Mouse (Mus musculus): ENCODE results near the gene Rev1.

The Rev1 gene

GRCm38 (mm10) chr1:38129501-38130267 lies at the start of gene Rev1:
Rev1 (minus strand) TSS chr1:38129801.
- peak; percentile 84 for DNase-seq (ENCODE audit: low spot score in 2 of 2)

GRCm38 (mm10) chr1:38178929-38179328 lies 49.3 kb upstream of the Rev1 start:
- DNase-seq (ENCODE audit: low spot score in 2 of 2), result no peak

- DNase-seq (ENCODE audit: low spot score in 2 of 2), result no peak
Measured at GRCm38 (mm10) chr1:38176077-38176476, 46.5 kb upstream of the Rev1 start.

GRCm38 (mm10) chr1:38171874-38172273 lies 42.3 kb upstream of the Rev1 start:
- DNase-seq (ENCODE audit: low spot score in 2 of 2), result no peak

- DNase-seq (ENCODE audit: low spot score in 2 of 2), result no peak
Measured at GRCm38 (mm10) chr1:38165696-38166095, 36.1 kb upstream of the Rev1 start.

- no peak for DNase-seq (ENCODE audit: low spot score in 2 of 2)
Measured at GRCm38 (mm10) chr1:38150086-38150485, 20.5 kb upstream of the Rev1 start.

- DNase-seq (ENCODE audit: low spot score in 2 of 2), result no peak
Measured at GRCm38 (mm10) chr1:38146008-38146407, 16.4 kb upstream of the Rev1 start.

GRCm38 (mm10) chr1:38141371-38141770 lies 11.8 kb upstream of the Rev1 start:
- DNase-seq (ENCODE audit: low spot score in 2 of 2), result no peak

GRCm38 (mm10) chr1:38140911-38141310 lies 11.3 kb upstream of the Rev1 start:
- no peak for DNase-seq (ENCODE audit: low spot score in 2 of 2)

GRCm38 (mm10) chr1:38139396-38139795 lies 9.8 kb upstream of the Rev1 start:
- no peak for DNase-seq (ENCODE audit: low spot score in 2 of 2)

GRCm38 (mm10) chr1:38132942-38133341 lies 3.3 kb upstream of the Rev1 start:
- no peak for DNase-seq (ENCODE audit: low spot score in 2 of 2)

GRCm38 (mm10) chr1:38130715-38131483 lies 1.3 kb upstream of the Rev1 start:
- DNase-seq (ENCODE audit: low spot score in 2 of 2), result no peak

- peak; percentile 24 to 35 for DNase-seq (ENCODE audit: low spot score in 2 of 2)
Measured at GRCm38 (mm10) chr1:38128919-38129436, 623 bp downstream of the Rev1 start.

- no peak for DNase-seq (ENCODE audit: low spot score in 2 of 2)
Measured at GRCm38 (mm10) chr1:38127036-38127435, 2.6 kb downstream of the Rev1 start.

- no peak for DNase-seq (ENCODE audit: low spot score in 2 of 2)
Measured at GRCm38 (mm10) chr1:38126426-38126825, 3.2 kb downstream of the Rev1 start.

GRCm38 (mm10) chr1:38124261-38124660 lies 5.3 kb downstream of the Rev1 start:
- no peak for DNase-seq (ENCODE audit: low spot score in 2 of 2)

- DNase-seq (ENCODE audit: low spot score in 2 of 2), result no peak
Measured at GRCm38 (mm10) chr1:38120877-38121276, 8.7 kb downstream of the Rev1 start.

- no peak for DNase-seq (ENCODE audit: low spot score in 2 of 2)
Measured at GRCm38 (mm10) chr1:38118624-38119023, 11.0 kb downstream of the Rev1 start.

- no peak for DNase-seq (ENCODE audit: low spot score in 2 of 2)
Measured at GRCm38 (mm10) chr1:38109786-38110185, 19.8 kb downstream of the Rev1 start.

GRCm38 (mm10) chr1:38103813-38104212 lies 25.8 kb downstream of the Rev1 start:
- no peak for DNase-seq (ENCODE audit: low spot score in 2 of 2)

GRCm38 (mm10) chr1:38103214-38103613 lies 26.4 kb downstream of the Rev1 start:
- no peak for DNase-seq (ENCODE audit: low spot score in 2 of 2)

- DNase-seq (ENCODE audit: low spot score in 2 of 2), result no peak
Measured at GRCm38 (mm10) chr1:38081316-38081715, 48.3 kb downstream of the Rev1 start.

GRCm38 (mm10) chr1:38071326-38071725 lies 58.3 kb downstream of the Rev1 start:
- DNase-seq (ENCODE audit: low spot score in 2 of 2), result no peak
